In the genomic region with DNA sequence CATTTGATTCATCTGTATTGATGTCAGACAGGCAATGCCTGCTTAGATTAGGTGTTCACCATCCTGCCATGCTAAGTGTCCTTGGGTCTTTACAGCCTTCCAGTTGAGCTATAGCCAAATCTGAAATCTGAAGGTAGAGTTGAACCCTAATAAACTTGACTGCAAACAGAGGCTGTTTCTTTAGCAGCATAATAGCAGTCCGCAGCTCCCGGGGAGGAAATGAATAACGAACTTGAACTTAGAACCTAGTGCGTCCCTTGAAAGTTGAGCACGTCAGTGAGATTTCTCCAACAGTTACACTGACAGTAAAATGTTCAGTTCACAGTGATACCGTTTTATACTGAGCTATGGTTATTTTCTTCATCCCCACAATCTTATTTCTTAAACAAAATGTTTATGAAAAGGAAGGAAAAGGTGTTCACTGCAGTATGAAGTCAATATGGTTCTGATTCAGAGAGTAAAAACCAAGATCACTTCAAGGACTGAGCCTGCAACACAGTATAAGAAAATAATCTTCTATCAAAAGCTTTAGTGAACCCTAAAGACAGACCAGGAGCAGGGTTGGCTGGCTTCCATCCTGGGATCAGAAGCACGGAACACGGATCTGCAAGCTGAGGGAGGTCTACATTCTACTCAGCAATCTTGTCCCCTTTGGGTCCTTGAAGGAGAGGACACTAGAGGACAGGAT, we compare ENCODE assay signal across 8 mouse cellular contexts.
DNase-seq lines count a peak whose midpoint lies in the region; ATAC-seq and TF ChIP-seq lines count a peak whose summit lies in the region.

No protein-coding gene starts in this region.

- TF ChIP-seq EP300 in liver, postnatal 0 days (IDR thresholded peaks at IDR 0.05; ENCODE audit: low read depth), result no peak

- peak overlapping the region; percentile 91 for H3K27ac ChIP-seq in lung, embryonic 15.5 days
- H3K27ac ChIP-seq in liver, postnatal 0 days (ENCODE audit: low read depth), result peak overlapping the region; percentile 88

- peak overlapping the region; percentile 34 for H3K4me3 ChIP-seq in lung, embryonic 15.5 days
- H3K4me3 ChIP-seq in liver, postnatal 0 days (ENCODE audit: low read depth, low read length), result peak overlapping the region; percentile 42

- no peaks in the 10 kb centered on the region for H3K27me3 ChIP-seq in lung, embryonic 15.5 days
- no peaks in the 10 kb centered on the region for H3K27me3 ChIP-seq in liver, postnatal 0 days (ENCODE audit: insufficient read depth, low read length)

- H3K4me1 ChIP-seq in lung, embryonic 15.5 days, result peaks cover 34% of the 10 kb centered on the region
- peaks cover 29% of the 10 kb centered on the region for H3K4me1 ChIP-seq in liver, postnatal 0 days (ENCODE audit: insufficient read depth)

- peak overlapping the region; percentile 25 for H3K9ac ChIP-seq in lung, embryonic 15.5 days
- peak overlapping the region; percentile 57 for H3K9ac ChIP-seq in liver, postnatal 0 days (replicated peaks)

- H3K36me3 ChIP-seq in lung, embryonic 15.5 days, result no peaks in the 10 kb centered on the region
- H3K36me3 ChIP-seq in liver, postnatal 0 days (replicated peaks; ENCODE audit: insufficient read depth, low read length), result no peaks in the 10 kb centered on the region

- H3K4me2 ChIP-seq in lung, embryonic 15.5 days, result peak overlapping the region; percentile 53
- peak overlapping the region; percentile 78 for H3K4me2 ChIP-seq in liver, postnatal 0 days (ENCODE audit: low read depth, low read length)

- WGBS in lung, embryonic 15.5 days, result 3% methylated on average over 8 of the region's 8 CpGs
- WGBS in liver, postnatal 0 days (ENCODE audit: insufficient replicate concordance), result 14% methylated on average over 8 of the region's 8 CpGs

- no peaks in the 10 kb centered on the region for H3K9me3 ChIP-seq in lung, embryonic 15.5 days
- H3K9me3 ChIP-seq in liver, postnatal 0 days (ENCODE audit: low read length), result no peaks in the 10 kb centered on the region

- TF ChIP-seq CTCF in liver, postnatal 0 days (IDR thresholded peaks at IDR 0.05; ENCODE audit: low read depth), result no peak

- DNase-seq in lung, adult 18-20 months, result no peak
- DNase-seq in liver, postnatal 0 days, result no peak
- peak; percentile 6 to 38 for DNase-seq in thymus, postnatal 10 days (ENCODE audit: low spot score in 2 of 2)
- no peak for DNase-seq in spleen, adult 18-20 months
- no peak for DNase-seq in right cerebral cortex, postnatal 25 days

- no peak; the same call in 1 of the 2 replicates for ATAC-seq in lung, embryonic 15.5 days (ENCODE audit: borderline replicate concordance, extremely low read depth, low FRiP score, low TSS enrichment)
- peak; percentile 68 for ATAC-seq in erythroid progenitor cell, adult 5-6 weeks (replicated peaks; ENCODE audit: low FRiP score, poor library complexity, severe bottlenecking)
- ATAC-seq in inflammation-experienced regulatory T-cells, adult 6 months, result peak; percentile 23
- peak; percentile 76 for ATAC-seq in liver, postnatal 0 days

Comparison
In these comparisons a context has a peak if more than half of its experiments do, and no peak if none do; other contexts are left out.
1. DNase-seq: peak in thymus, postnatal 10 days (2 of 2); none in lung, adult 18-20 months (0 of 2), liver, postnatal 0 days (single experiment), spleen, adult 18-20 months (0 of 2) and right cerebral cortex, postnatal 25 days (single experiment).